Mouse (Mus musculus) retina, embryonic 14.5 days (tissue): ENCODE data around the gene Zfp799.
"Not testable (repeated sequence)": the region's sequence is repeated elsewhere in the genome, so short reads cannot be mapped to it uniquely, and the experiment has no call there.

Experiments
- DNase-seq: peaks from one replicate; pipeline ENCODE4 v3.0.0-alpha.2; 2015; ENCODE audit warnings: low spot score

The Zfp799 gene

GRCm38 (mm10) chr17:32829540-32830417, at the start of gene Zfp799:
Zfp799 (minus strand) TSS chr17:32830261.
- peak; percentile 91 for DNase-seq

GRCm38 (mm10) chr17:32878773-32879172, 48.7 kb upstream of the Zfp799 start:
- DNase-seq: no peak

DNA sequence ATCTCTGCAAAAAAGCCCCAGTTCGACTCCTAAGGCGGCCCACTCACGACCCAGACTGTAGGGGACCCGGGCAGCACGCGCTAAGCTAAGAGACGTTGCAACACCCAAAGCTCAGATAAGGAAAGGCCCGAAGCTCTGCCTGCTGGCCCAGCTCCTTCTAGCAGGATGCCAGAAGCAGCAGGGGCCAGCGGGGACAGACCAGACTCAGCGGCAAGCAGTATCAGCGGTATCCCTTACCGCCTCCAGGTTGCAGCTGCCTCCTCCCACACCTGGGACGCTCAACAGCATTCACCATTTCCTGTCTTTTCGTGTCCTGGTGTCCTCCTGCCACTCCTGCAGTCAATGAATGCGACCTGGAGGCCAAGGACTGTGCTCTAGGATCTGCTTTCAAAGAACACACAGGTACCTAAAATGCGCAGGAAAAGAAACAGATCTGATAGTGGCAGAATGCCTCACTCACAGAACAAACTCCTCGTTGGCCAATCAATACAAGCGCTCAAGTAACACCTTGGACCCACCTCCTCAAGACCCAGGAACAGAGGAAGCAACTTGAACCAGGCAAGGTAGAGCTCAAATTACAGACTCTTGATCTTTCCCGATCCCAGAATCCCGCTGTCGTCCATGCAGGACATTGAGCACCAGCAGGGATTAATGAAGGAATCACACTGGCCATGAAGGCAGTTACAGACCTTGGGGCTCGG, 47.6 kb upstream of the Zfp799 start:
- no peak for DNase-seq

DNA sequence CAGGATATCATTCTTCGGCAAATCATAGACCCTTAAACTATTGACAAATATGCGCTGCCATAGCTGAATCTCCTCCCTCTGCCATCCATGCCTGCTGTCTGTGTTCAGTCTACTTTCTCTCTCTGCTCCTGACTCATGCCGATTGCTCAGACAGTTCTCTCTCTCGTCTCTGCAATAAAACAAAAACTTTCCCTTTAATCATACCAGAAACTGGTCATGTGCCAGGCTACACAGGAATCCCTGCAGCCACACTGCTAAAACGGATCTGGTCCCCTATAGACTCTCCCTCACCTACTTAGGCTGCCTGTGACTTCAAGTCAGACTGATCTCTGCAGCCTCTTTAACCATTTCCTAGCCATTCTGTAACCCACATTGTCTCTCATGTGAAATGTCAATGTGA, 42.6 kb upstream of the Zfp799 start:
- no peak for DNase-seq

DNA sequence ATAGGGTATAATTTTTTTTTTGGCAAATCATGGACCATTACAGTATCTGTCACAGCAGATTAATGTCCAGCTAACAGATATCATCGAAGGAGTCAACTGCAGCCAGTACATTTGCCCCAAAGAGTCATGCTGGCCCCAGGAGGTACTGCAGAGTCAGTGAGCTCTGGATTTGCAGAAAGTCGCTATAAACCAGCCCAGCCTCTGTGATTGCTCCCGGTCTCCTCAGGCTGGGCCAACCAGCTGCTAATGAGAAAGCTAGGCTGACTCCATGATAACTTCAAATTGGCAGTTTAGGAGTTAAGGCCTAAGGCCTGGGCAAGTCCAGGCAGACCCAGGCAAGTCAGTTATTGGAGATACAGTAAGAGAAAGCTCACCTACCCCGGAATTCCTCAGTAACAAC, 42.0 kb upstream of the Zfp799 start:
- DNase-seq: no peak

- DNase-seq: no peak
Observed at GRCm38 (mm10) chr17:32871483-32871882, 41.4 kb upstream of the Zfp799 start.

DNA sequence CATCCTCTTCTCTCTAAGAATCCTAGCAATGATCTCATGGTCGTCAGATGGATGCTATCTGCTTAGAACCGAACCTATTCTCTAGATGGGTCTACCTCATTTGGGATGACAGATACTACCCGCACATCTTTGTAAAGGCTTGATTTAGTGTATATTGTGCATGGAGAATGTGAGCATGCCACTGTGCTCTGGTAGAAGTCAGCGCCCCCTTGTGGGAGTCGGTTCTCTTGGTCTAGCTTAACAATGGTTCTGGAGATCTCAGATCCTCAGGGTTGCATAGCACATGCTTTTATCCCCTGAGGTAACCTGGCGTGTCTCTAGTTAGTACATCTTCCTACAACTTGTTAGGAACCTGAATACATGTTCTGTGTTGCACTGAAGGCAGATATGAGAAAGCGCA, 37.2 kb upstream of the Zfp799 start:
- not testable (repeated sequence) for DNase-seq

- DNase-seq: not testable (repeated sequence)
Observed at GRCm38 (mm10) chr17:32856713-32857112, 26.7 kb upstream of the Zfp799 start.

DNA sequence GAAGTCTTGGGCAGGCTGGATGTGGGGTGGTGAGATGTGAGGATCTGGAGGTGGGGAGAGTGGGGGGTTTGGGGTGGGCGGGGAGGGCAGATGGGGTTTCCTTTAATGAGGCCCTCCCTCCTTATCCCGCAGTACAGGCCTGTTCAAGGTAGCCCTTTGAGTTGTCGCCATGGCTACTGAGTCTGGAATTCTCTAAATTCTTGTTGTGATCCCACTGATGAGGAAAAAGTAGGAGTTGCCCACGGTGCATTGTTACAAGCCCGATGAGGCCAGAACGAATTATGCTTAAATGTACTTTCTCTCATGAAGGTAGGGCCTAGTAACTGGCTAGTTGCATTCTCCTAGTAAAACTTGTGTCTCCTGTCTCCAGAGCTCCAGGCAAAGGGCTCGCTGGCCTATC, 21.5 kb upstream of the Zfp799 start:
- DNase-seq: no peak

- no peak for DNase-seq
Observed at GRCm38 (mm10) chr17:32841388-32841787, 11.3 kb upstream of the Zfp799 start.

- no peak for DNase-seq
Observed at GRCm38 (mm10) chr17:32839083-32839802, 9.2 kb upstream of the Zfp799 start.

GRCm38 (mm10) chr17:32830418-32830782, 339 bp upstream of the Zfp799 start:
- DNase-seq: no peak

- DNase-seq: no peak
Observed at GRCm38 (mm10) chr17:32816074-32816784, 13.8 kb downstream of the Zfp799 start.

DNA sequence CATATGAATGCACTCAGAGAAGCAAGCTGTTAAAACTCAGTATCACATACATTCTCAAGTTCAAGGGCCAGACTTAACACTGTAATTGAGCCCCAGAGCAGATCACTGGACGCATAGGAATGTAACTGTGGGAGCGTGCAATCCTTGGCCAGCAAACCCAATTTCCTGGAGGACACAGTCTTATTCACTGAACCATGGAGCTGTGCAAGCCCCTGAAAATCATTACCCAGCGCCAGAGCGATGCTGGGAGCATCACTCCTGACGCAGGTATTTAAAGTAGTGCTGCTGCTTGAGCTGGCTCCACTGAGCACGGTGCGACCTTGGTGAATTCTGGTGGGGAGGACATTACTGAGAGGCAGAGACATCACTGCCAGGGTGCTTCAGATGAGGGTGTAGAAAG, 15.9 kb downstream of the Zfp799 start:
- no peak for DNase-seq

GRCm38 (mm10) chr17:32810648-32811047, 19.4 kb downstream of the Zfp799 start:
- no peak for DNase-seq

GRCm38 (mm10) chr17:32809544-32810374, 20.3 kb downstream of the Zfp799 start, which contains the start of gene Zfp811:
Zfp811 (minus strand) TSS chr17:32809931.
- DNase-seq: peak; percentile 88

DNA sequence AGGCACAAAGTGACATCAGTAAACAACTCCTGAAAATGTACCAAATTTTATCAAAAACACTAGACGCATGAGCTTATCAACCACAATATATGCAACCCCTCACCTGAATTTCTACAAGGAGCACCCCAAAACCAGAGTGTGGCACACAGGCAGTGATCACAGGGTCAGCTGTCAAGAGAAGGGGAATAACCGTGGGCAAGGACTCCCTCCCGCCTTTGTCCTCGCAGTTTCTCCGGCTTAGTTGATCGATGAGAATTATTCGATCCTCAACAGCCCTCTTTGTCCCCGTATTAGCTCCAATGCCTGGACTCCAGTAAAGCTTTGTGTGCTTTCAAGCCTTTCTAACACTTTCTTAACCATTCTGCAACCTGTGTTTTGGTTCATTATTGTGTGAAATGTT, 21.1 kb downstream of the Zfp799 start:
- DNase-seq: peak; percentile 51

GRCm38 (mm10) chr17:32789244-32789643, 40.8 kb downstream of the Zfp799 start:
- no peak for DNase-seq

DNA sequence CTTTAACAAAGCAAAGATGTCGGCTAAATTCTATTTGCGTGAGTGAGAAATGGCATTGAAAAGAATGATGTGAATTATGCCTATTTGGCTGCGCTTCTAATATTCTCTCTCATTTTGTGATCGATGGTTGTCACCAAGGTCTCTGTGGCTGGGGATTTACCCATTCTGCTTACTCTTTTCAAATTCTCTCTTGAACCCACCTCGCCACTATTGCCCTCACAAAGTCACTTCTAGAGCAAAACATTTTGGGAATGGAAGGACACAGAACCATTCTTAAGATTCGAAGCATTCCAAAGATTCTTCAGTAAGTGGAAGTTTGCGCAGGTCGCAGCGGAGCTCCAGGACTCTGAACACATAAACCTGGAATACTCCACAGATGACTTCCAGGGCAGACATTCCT, 41.5 kb downstream of the Zfp799 start:
- DNase-seq: peak; percentile 6

DNA sequence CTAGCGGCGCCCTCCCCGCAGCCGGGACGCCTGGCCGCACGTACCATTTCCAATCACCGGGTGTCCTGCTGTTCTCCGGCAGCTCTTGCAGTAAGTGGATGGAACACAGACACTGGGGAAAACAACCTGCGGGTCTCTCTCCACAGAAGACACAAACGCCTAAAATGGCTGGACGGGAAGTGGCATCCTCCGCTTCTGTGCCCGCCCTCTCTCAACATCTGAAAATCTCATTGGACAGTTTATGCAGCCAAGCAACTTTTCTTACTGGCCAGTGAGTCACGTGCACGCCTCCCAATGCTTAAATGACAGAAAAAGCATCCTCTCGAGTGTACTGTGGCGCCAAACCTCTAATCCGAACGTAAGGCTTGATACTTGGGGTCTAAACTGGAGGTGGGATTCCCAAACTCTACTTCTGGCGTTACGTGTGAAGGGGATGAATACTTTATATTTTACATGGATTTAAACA, 41.9 kb downstream of the Zfp799 start, which contains the start of gene Zfp871:
Gene Zfp871 (minus strand): TSS at position 194 of the 466 bp plus-strand sequence.
- peak; percentile 94 for DNase-seq
